Mouse (Mus musculus) megakaryocyte-erythroid progenitor cell, adult 5-6 weeks (primary cell): ENCODE results near the gene Olfr328. TPM values are rescaled to one million over a fixed set of nuclear protein-coding genes. Genes with fewer than 3 reads are reported as not detected.

Experiments used
- total RNA-seq, 2 experiments: library from RNA; stranded (forward) in 1 of 2; stranded (reverse) in 1 of 2; fragments of 200-1000, 215-1000 nt in 1 of 2; fragments of >200 nt in 1 of 2; fragmentation: Nextera tagmentation in 1 of 2; gene quantifications; 2 replicates each; pipeline ENCODE4 v1.2.3; 2014 to 2017

The Olfr328 gene
- total RNA-seq, 2 experiments from 2014 or later: not detected

Other genes starting within 250 kb of the Olfr328 start
- 34.0 and 66.1 TPM in 2 replicates for gene Zfp692, start 248.6 kb downstream of the Olfr328 start, total RNA-seq (2014; fragmentation: Nextera tagmentation)
- gene Zfp692, start 248.6 kb downstream of the Olfr328 start, total RNA-seq (2017): 25.0 and 26.7 TPM in 2 replicates
- 60.9 and 65.9 TPM in 2 replicates for gene Zfp672, start 225.3 kb downstream of the Olfr328 start, total RNA-seq (2014; fragmentation: Nextera tagmentation)
- 28.5 and 30.9 TPM in 2 replicates for gene Zfp672, start 225.3 kb downstream of the Olfr328 start, total RNA-seq (2017)
- 12.8 and 13.8 TPM in 2 replicates for gene Sh3bp5l, start 224.9 kb downstream of the Olfr328 start, total RNA-seq (2014; fragmentation: Nextera tagmentation)
- 10.4 and 20.9 TPM in 2 replicates for gene Sh3bp5l, start 224.9 kb downstream of the Olfr328 start, total RNA-seq (2017)
- not detected in 2 replicates for gene Lypd8, start 176.6 kb downstream of the Olfr328 start, total RNA-seq (2014; fragmentation: Nextera tagmentation)
- gene Lypd8, start 176.6 kb downstream of the Olfr328 start, total RNA-seq (2017): not detected in 2 replicates
- gene 1810065E05Rik, start 134.5 kb downstream of the Olfr328 start, total RNA-seq (2014; fragmentation: Nextera tagmentation): not detected in 2 replicates
- gene 1810065E05Rik, start 134.5 kb downstream of the Olfr328 start, total RNA-seq (2017): not detected in 2 replicates
- gene Gm12253, start 123.1 kb downstream of the Olfr328 start, total RNA-seq (2014; fragmentation: Nextera tagmentation): not detected in 2 replicates
- not detected in 2 replicates for gene Gm12253, start 123.1 kb downstream of the Olfr328 start, total RNA-seq (2017)
- not detected in 2 replicates for gene Lypd9, start 102.7 kb downstream of the Olfr328 start, total RNA-seq (2014; fragmentation: Nextera tagmentation)
- gene Lypd9, start 102.7 kb downstream of the Olfr328 start, total RNA-seq (2017): not detected in 2 replicates
- not detected in 2 replicates for gene Olfr30, start 93.4 kb downstream of the Olfr328 start, total RNA-seq (2014; fragmentation: Nextera tagmentation)
- not detected in 2 replicates for gene Olfr30, start 93.4 kb downstream of the Olfr328 start, total RNA-seq (2017)
- gene Olfr332, start 63.1 kb downstream of the Olfr328 start, total RNA-seq (2014; fragmentation: Nextera tagmentation): not detected in 2 replicates
- gene Olfr332, start 63.1 kb downstream of the Olfr328 start, total RNA-seq (2017): not detected in 2 replicates
- not detected in 2 replicates for gene Olfr331, start 53.1 kb downstream of the Olfr328 start, total RNA-seq (2014; fragmentation: Nextera tagmentation)
- not detected in 2 replicates for gene Olfr331, start 53.1 kb downstream of the Olfr328 start, total RNA-seq (2017)
- gene Olfr330, start 20.8 kb downstream of the Olfr328 start, total RNA-seq (2014; fragmentation: Nextera tagmentation): not detected in 2 replicates
- gene Olfr330, start 20.8 kb downstream of the Olfr328 start, total RNA-seq (2017): not detected in 2 replicates
- gene Olfr329-ps, start 9.2 kb downstream of the Olfr328 start, total RNA-seq (2014; fragmentation: Nextera tagmentation): not detected in 2 replicates
- not detected in 2 replicates for gene Olfr329-ps, start 9.2 kb downstream of the Olfr328 start, total RNA-seq (2017)
- gene Olfr224, start 14.9 kb upstream of the Olfr328 start, total RNA-seq (2014; fragmentation: Nextera tagmentation): not detected in 2 replicates
- gene Olfr224, start 14.9 kb upstream of the Olfr328 start, total RNA-seq (2017): not detected in 2 replicates
- not detected in 2 replicates for gene Olfr325, start 22.1 kb upstream of the Olfr328 start, total RNA-seq (2014; fragmentation: Nextera tagmentation)
- gene Olfr325, start 22.1 kb upstream of the Olfr328 start, total RNA-seq (2017): not detected in 2 replicates
- not detected in 2 replicates for gene Olfr324, start 39.5 kb upstream of the Olfr328 start, total RNA-seq (2014; fragmentation: Nextera tagmentation)
- gene Olfr324, start 39.5 kb upstream of the Olfr328 start, total RNA-seq (2017): not detected in 2 replicates
- gene 2210407C18Rik, start 60.4 kb upstream of the Olfr328 start, total RNA-seq (2014; fragmentation: Nextera tagmentation): not detected in 2 replicates
- gene 2210407C18Rik, start 60.4 kb upstream of the Olfr328 start, total RNA-seq (2017): not detected in 2 replicates
- gene Olfr323, start 74.9 kb upstream of the Olfr328 start, total RNA-seq (2014; fragmentation: Nextera tagmentation): not detected in 2 replicates
- not detected in 2 replicates for gene Olfr323, start 74.9 kb upstream of the Olfr328 start, total RNA-seq (2017)
- 10.9 and 13.2 TPM in 2 replicates for gene Trim58, start 84.8 kb upstream of the Olfr328 start, total RNA-seq (2014; fragmentation: Nextera tagmentation)
- gene Trim58, start 84.8 kb upstream of the Olfr328 start, total RNA-seq (2017): 5.3 and 8.0 TPM in 2 replicates
- gene Olfr322, start 103.1 kb upstream of the Olfr328 start, total RNA-seq (2014; fragmentation: Nextera tagmentation): not detected in 2 replicates
- gene Olfr322, start 103.1 kb upstream of the Olfr328 start, total RNA-seq (2017): 0.15 TPM in 1 of 2 replicates, not detected in the other
- not detected in 2 replicates for gene Olfr320, start 125.5 kb upstream of the Olfr328 start, total RNA-seq (2014; fragmentation: Nextera tagmentation)
- gene Olfr320, start 125.5 kb upstream of the Olfr328 start, total RNA-seq (2017): not detected in 2 replicates
- gene Olfr319, start 143.5 kb upstream of the Olfr328 start, total RNA-seq (2014; fragmentation: Nextera tagmentation): not detected in 2 replicates
- gene Olfr319, start 143.5 kb upstream of the Olfr328 start, total RNA-seq (2017): not detected in 2 replicates
- not detected in 2 replicates for gene Olfr318, start 168.4 kb upstream of the Olfr328 start, total RNA-seq (2014; fragmentation: Nextera tagmentation)
- gene Olfr318, start 168.4 kb upstream of the Olfr328 start, total RNA-seq (2017): not detected in 2 replicates
- gene Olfr317, start 183.6 kb upstream of the Olfr328 start, total RNA-seq (2014; fragmentation: Nextera tagmentation): not detected in 2 replicates
- not detected in 2 replicates for gene Olfr317, start 183.6 kb upstream of the Olfr328 start, total RNA-seq (2017)
- not detected in 2 replicates for gene Olfr316, start 197.1 kb upstream of the Olfr328 start, total RNA-seq (2014; fragmentation: Nextera tagmentation)
- not detected in 2 replicates for gene Olfr316, start 197.1 kb upstream of the Olfr328 start, total RNA-seq (2017)
- gene Olfr315, start 217.6 kb upstream of the Olfr328 start, total RNA-seq (2014; fragmentation: Nextera tagmentation): not detected in 2 replicates
- gene Olfr315, start 217.6 kb upstream of the Olfr328 start, total RNA-seq (2017): not detected in 2 replicates
- not detected in 2 replicates for gene Olfr314, start 227.3 kb upstream of the Olfr328 start, total RNA-seq (2014; fragmentation: Nextera tagmentation)
- gene Olfr314, start 227.3 kb upstream of the Olfr328 start, total RNA-seq (2017): not detected in 2 replicates
- gene Fam183b, start 246.3 kb upstream of the Olfr328 start, total RNA-seq (2014; fragmentation: Nextera tagmentation): not detected in 2 replicates
- gene Fam183b, start 246.3 kb upstream of the Olfr328 start, total RNA-seq (2017): not detected in 2 replicates